In genomic region chr1:82189516-82189915, GRCm38 (mm10) we compare ENCODE assay signal across 9 mouse cellular contexts. TPM values are rescaled to one million over a fixed set of nuclear protein-coding genes. Genes with fewer than 3 reads are reported as not detected.
DNase-seq lines count a peak whose midpoint lies in the region; ATAC-seq and TF ChIP-seq lines count a peak whose summit lies in the region.
"Had no signal": no experiment of that assay in that cellular context is flagged by ENCODE, and none has a peak within 500 bp of the region (broad histone marks: within the 10 kb centered on the region; RNA-seq: fewer than 3 reads in every experiment).

No protein-coding gene starts in this region.

- H3K4me3 ChIP-seq in heart, embryonic 12.5 days: no peak overlapping the region
- no peak overlapping the region for H3K4me3 ChIP-seq in midbrain, embryonic 14.5 days (replicated peaks; ENCODE audit: low read depth, low read length)
- H3K4me3 ChIP-seq in liver, postnatal 0 days (ENCODE audit: low read depth, low read length): no peak overlapping the region
- H3K4me3 ChIP-seq: heart, embryonic 13.5 days had no signal

- H3K9ac ChIP-seq in heart, embryonic 12.5 days: no peak overlapping the region
- H3K9ac ChIP-seq in midbrain, embryonic 14.5 days (replicated peaks; ENCODE audit: low read length): no peak overlapping the region
- no peak overlapping the region for H3K9ac ChIP-seq in liver, postnatal 0 days (replicated peaks)
- H3K9ac ChIP-seq: heart, embryonic 13.5 days had no signal

- no peak for ATAC-seq in heart, embryonic 12.5 days (ENCODE audit: insufficient number of reproducible peaks, low FRiP score)
- no peak for ATAC-seq in midbrain, embryonic 14.5 days (ENCODE audit: low FRiP score, low TSS enrichment)
- no peak for ATAC-seq in liver, postnatal 0 days

- intact Hi-C loops in left cerebral cortex, postnatal 14 days (cut with DNase I): no loop called here

- H3K4me1 ChIP-seq in heart, embryonic 12.5 days (replicated peaks): peaks cover 18% of the 10 kb centered on the region
- H3K4me1 ChIP-seq in midbrain, embryonic 14.5 days (ENCODE audit: control insufficient read depth, insufficient read depth, low read length): no peaks in the 10 kb centered on the region
- peaks cover 7% of the 10 kb centered on the region; the same call in 1 of the 2 replicates for H3K4me1 ChIP-seq in liver, postnatal 0 days (ENCODE audit: insufficient read depth)

- no peak for TF ChIP-seq CTCF in liver, postnatal 0 days (IDR thresholded peaks at IDR 0.05; ENCODE audit: low read depth)

- peak; percentile 52 to 67 for DNase-seq in heart, adult 18-20 months
- DNase-seq in adrenal gland, adult 8-10 months: peak; percentile 91
- DNase-seq in heart, postnatal 4 days: peak; percentile 27
- peak; percentile 74 to 91 for DNase-seq in left cerebral cortex, postnatal 14 days (ENCODE audit: low spot score in 2 of 2)
- peak; percentile 80 to 81 for DNase-seq in right cerebral cortex, adult 2 months (ENCODE audit: low spot score in 2 of 2)
- no peak for DNase-seq in midbrain, embryonic 14.5 days
- no peak for DNase-seq in liver, postnatal 0 days

- no peak for TF ChIP-seq EP300 in liver, postnatal 0 days (IDR thresholded peaks at IDR 0.05; ENCODE audit: low read depth)

- H3K27me3 ChIP-seq in heart, embryonic 12.5 days (replicated peaks): no peaks in the 10 kb centered on the region
- no peaks in the 10 kb centered on the region for H3K27me3 ChIP-seq in midbrain, embryonic 14.5 days (ENCODE audit: control insufficient read depth, insufficient read depth, low read length)
- no peaks in the 10 kb centered on the region for H3K27me3 ChIP-seq in liver, postnatal 0 days (ENCODE audit: insufficient read depth, low read length)
- H3K27me3 ChIP-seq: heart, embryonic 13.5 days had no signal

- no peaks in the 10 kb centered on the region for H3K9me3 ChIP-seq in heart, embryonic 12.5 days (replicated peaks)
- H3K9me3 ChIP-seq in midbrain, embryonic 14.5 days (ENCODE audit: control insufficient read depth, low read length): no peaks in the 10 kb centered on the region
- no peaks in the 10 kb centered on the region for H3K9me3 ChIP-seq in liver, postnatal 0 days (ENCODE audit: low read length)
- H3K9me3 ChIP-seq: heart, embryonic 13.5 days had no signal

- no peak overlapping the region for H3K27ac ChIP-seq in heart, embryonic 12.5 days (ENCODE audit: poor library complexity, severe bottlenecking)
- H3K27ac ChIP-seq in midbrain, embryonic 14.5 days (replicated peaks; ENCODE audit: low read depth, low read length): no peak overlapping the region
- no peak overlapping the region for H3K27ac ChIP-seq in liver, postnatal 0 days (ENCODE audit: low read depth)
- H3K27ac ChIP-seq: heart, embryonic 13.5 days had no signal

- no peak overlapping the region for H3K4me2 ChIP-seq in heart, embryonic 12.5 days
- no peak overlapping the region for H3K4me2 ChIP-seq in midbrain, embryonic 14.5 days (ENCODE audit: low read length)
- no peak overlapping the region for H3K4me2 ChIP-seq in liver, postnatal 0 days (ENCODE audit: low read depth, low read length)
- H3K4me2 ChIP-seq: heart, embryonic 13.5 days had no signal

- 57% methylated on average over 3 of the region's 3 CpGs for WGBS in heart, embryonic 12.5 days
- WGBS in midbrain, embryonic 14.5 days: 67% methylated on average over 3 of the region's 3 CpGs
- 65% methylated on average over 3 of the region's 3 CpGs for WGBS in liver, postnatal 0 days (ENCODE audit: insufficient replicate concordance)

- no peaks in the 10 kb centered on the region for H3K36me3 ChIP-seq in heart, embryonic 12.5 days
- no peaks in the 10 kb centered on the region for H3K36me3 ChIP-seq in midbrain, embryonic 14.5 days (ENCODE audit: control insufficient read depth, insufficient read depth, low read length)
- no peaks in the 10 kb centered on the region for H3K36me3 ChIP-seq in liver, postnatal 0 days (replicated peaks; ENCODE audit: insufficient read depth, low read length)
- H3K36me3 ChIP-seq: heart, embryonic 13.5 days had no signal

RNA-seq across cellular contexts. Expression of gene Gm9747, which starts 43.4 kb away (rescaled TPM):
- total RNA-seq in heart, adult 18-20 months (2021): not detected
- polyA plus RNA-seq in heart, embryonic 12.5 days (2016; fragmentation: Nextera tagmentation; extraction: Ambion mirVana): 40.0 and 42.3 TPM in 2 replicates
- total RNA-seq in adrenal gland, adult 8-10 months (2022): not detected
- total RNA-seq in heart, postnatal 4 days (2021): not detected
- total RNA-seq in left cerebral cortex, postnatal 14 days (2021): not detected
- 21.5 and 27.9 TPM in 2 replicates for polyA plus RNA-seq in midbrain, embryonic 14.5 days (2014; fragmentation: Nextera tagmentation; extraction: Ambion mirVana)
- polyA plus RNA-seq in liver, postnatal 0 days (2015; fragmentation: Nextera tagmentation; extraction: Ambion mirVana): 3.4 and 3.9 TPM in 2 replicates

Comparison
In these comparisons a context has a peak if more than half of its experiments do, and no peak if none do; other contexts are left out.
1. DNase-seq: peak in heart, adult 18-20 months (2 of 2), adrenal gland, adult 8-10 months (single experiment), heart, postnatal 4 days (single experiment), left cerebral cortex, postnatal 14 days (2 of 2) and right cerebral cortex, adult 2 months (2 of 2); none in midbrain, embryonic 14.5 days (single experiment) and liver, postnatal 0 days (single experiment).